Mouse (Mus musculus) liver, embryonic 13.5 days (tissue): ENCODE measurements around the gene Mpped2. TPM values are rescaled to one million over a fixed set of nuclear protein-coding genes. Genes with fewer than 3 reads are reported as not detected.

Experiments
- ATAC-seq: fragments of 200-750 bp; cut with Nextera tagmentation; 2 replicates; pipeline ENCODE4 v1.8.0; 2017; ENCODE audit warnings: low read depth, mild to moderate bottlenecking, moderate number of reproducible peaks, moderate library complexity
- DNase-seq: peaks from one replicate; pipeline ENCODE4 v3.0.0; 2022
- H3K27ac ChIP-seq: fragments of 300-500 bp; sonication (generic); 2 replicates; pipeline ENCODE4 v1.5.1; 2015; ENCODE audit warnings: moderate library complexity, mild to moderate bottlenecking, inconsistent platforms
- H3K27me3 ChIP-seq: fragments of 300-500 bp; sonication (generic); 2 replicates; pipeline ENCODE4 v1.6.1; 2015; ENCODE audit warnings: mild to moderate bottlenecking, inconsistent platforms
- H3K36me3 ChIP-seq: fragments of 300-500 bp; sonication (generic); 2 replicates; pipeline ENCODE4 v1.6.1; 2015; ENCODE audit warnings: mild to moderate bottlenecking, inconsistent platforms
- H3K4me1 ChIP-seq: fragments of 300-500 bp; sonication (generic); replicated peaks from 2 replicates; pipeline ENCODE4 v1.6.1; 2015; ENCODE audit warnings: inconsistent platforms
- H3K4me2 ChIP-seq: fragments of 300-500 bp; sonication (generic); 2 replicates; pipeline ENCODE4 v1.6.1; 2015; ENCODE audit warnings: inconsistent platforms, mild to moderate bottlenecking, moderate library complexity
- H3K4me3 ChIP-seq: fragments of 300-500 bp; sonication (generic); replicated peaks from 2 replicates; pipeline ENCODE4 v1.5.1; 2015; ENCODE audit warnings: mild to moderate bottlenecking, inconsistent platforms
- H3K9ac ChIP-seq: fragments of 300-500 bp; sonication (generic); 2 replicates; pipeline ENCODE4 v1.6.1; 2015; ENCODE audit warnings: mild to moderate bottlenecking, inconsistent platforms
- H3K9me3 ChIP-seq: fragments of 300-500 bp; sonication (generic); replicated peaks from 2 replicates; pipeline ENCODE4 v1.6.1; 2016; ENCODE audit warnings: inconsistent platforms
- WGBS: fragments of 180-500 bp; shearing (Covaris S2); methylation state at CpG from one replicate; pipeline ENCODE4 v1.1.7; 2015; ENCODE audit not compliant: insufficient replicate concordance; 5-methylcytosine and 5-hydroxymethylcytosine counted together
- polyA plus RNA-seq: library from polyadenylated mRNA; unstranded; fragments of >200 nt; fragmentation: Nextera tagmentation; extraction: Ambion mirVana; gene quantifications from 2 replicates; pipeline ENCODE4 v1.2.1, GENCODE M21; 2015

Gene Mpped2
- polyA plus RNA-seq, 1 experiment from 2014 or later: 3.4 TPM

DNA sequence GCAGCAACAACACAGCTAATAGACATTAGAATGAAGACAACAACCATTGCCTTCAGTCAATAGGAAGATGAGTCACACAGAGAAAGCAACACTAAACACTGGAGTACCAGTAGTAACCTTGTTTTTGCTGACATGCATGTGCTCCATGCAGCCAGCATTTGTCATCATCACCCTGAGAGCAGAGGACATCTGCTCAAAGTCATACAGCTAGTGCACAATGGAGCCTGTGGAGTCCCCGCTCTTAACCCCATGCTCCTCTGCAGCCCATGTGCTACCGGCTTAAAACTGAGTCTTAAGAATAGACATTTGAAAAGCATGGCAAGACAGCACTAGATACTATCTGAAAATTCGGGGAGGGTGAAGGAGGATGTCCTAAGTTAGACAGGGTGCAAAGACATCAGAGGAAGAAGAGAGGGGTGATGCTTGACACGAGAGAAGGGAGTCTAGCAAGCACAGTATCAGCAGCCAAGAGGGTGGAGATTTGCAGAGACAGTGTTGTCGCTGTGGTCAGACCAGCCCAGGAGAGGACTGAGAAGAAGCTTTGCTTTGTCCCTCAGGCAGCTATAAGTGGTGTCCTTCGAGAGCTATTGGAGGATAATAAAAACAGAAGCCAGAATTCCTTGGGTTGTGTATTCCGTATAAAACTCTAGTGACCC lies 85.9 kb downstream of the Mpped2 start:
- DNase-seq (no peak), ATAC-seq (no peak)
- H3K27ac ChIP-seq: no peak overlapping the region
- no peak overlapping the region for H3K4me3 ChIP-seq
- no peaks in the 10 kb centered on the region for H3K27me3 ChIP-seq
- no peaks in the 10 kb centered on the region for H3K4me1 ChIP-seq
- H3K9ac ChIP-seq: no peak overlapping the region
- no peak overlapping the region for H3K4me2 ChIP-seq
- 61% methylated on average over 7 of the region's 7 CpGs for WGBS
- no peaks in the 10 kb centered on the region for H3K9me3 ChIP-seq
- no peaks in the 10 kb centered on the region for H3K36me3 ChIP-seq

DNA sequence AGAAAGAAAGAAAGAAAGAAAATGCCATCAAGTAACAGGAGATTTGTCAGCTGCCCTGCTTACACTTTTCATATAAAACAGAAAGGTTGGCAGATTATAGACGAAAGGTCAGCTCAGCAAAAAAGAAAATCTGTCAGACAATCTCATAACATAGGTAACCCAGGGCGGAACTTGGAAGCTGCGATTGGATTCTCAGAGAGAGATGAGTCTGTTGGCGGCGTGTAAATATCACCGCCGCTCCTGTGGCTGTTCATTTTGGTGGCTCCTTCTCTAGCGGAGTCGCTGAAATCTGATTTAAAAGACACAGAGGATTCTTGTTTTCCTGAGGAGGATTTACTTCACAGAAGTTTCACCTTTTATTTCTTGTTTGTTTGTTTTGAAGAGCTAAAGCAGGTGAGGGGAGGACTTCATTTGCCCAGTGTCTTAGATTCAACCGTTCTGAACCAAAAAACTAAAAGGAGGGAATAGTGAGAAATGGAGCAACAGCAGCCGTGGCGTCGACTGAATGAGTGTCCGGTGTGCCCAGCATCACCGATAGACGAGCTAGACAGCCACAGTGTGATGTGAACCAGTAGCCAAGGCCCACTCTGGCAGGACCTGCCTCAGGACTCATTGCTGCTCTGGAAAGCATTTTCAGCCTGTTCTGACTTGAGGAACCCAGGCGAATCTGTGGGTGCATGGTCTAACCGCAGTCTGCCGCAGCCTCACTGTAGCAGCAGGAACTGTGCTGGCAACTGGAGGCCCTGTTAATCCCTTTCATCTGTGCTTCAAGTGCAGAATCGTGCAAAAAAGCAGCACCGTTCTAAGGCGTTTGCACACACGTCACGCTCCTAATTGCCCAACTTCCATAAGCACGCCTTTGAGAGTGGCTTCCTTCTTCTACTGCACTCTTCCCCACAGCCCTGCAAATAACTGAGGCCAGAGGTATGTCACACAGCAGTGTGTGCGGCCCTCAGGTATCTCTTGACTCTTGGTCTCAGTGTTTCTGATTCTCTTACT lies 88.4 kb downstream of the Mpped2 start:
- H3K4me1 ChIP-seq: no peaks in the 10 kb centered on the region
- no peaks in the 10 kb centered on the region for H3K9me3 ChIP-seq
- H3K4me3 ChIP-seq: no peak overlapping the region
- H3K4me2 ChIP-seq: no peak overlapping the region
- DNase-seq: no peak
- 77% methylated on average over 26 of the region's 26 CpGs for WGBS
- H3K27me3 ChIP-seq: no peaks in the 10 kb centered on the region
- H3K27ac ChIP-seq: no peak overlapping the region
- no peak overlapping the region for H3K9ac ChIP-seq
- ATAC-seq: no peak
- H3K36me3 ChIP-seq: no peaks in the 10 kb centered on the region

DNA sequence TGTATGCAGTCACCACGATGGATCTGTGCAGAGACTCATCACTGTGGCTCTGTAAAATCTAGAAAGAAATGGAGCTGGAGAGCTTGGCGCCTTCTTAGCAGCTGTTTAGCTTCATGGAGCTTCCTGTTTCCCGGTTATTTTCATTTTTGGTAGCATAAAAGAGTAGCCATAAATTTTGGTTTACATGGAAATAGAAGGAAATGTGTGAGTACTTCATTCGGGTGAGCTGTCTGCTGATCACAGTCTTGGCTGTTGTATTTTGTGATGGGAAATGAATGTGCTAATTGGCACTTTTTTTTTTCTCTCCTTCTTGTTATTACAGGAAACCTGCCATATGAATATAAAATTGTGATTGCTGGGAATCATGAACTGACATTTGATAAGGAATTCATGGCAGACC lies 90.2 kb downstream of the Mpped2 start:
- ATAC-seq (no peak), DNase-seq (no peak)
- Histone ChIP-seq H3K27me3 (no peaks in the 10 kb centered on the region), H3K9ac (no peak overlapping the region), H3K4me2 (no peak overlapping the region), H3K4me3 (no peak overlapping the region), H3K36me3 (no peaks in the 10 kb centered on the region), H3K27ac (no peak overlapping the region), H3K4me1 (no peaks in the 10 kb centered on the region), H3K9me3 (no peaks in the 10 kb centered on the region)
- 65% methylated on average over 4 of the region's 4 CpGs for WGBS

DNA sequence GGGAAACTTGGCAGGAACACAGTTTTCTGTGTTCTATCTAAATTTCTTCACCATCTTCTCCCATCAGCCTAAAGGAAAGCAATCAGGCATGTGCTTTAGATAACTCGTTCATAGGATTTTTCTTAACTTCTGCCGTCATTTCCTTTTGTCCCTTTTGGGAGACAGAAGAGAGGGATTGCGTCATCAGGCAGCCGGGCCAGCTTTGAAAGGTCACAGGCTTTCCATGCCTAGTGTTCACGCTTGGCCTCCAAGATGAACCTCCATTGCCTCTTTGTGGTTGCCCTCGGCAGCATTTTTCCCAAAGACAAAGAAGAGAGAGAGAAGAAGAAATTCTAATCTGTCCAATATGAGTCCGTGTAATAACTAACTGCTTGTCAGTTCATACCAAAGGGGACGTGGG lies 95.0 kb downstream of the Mpped2 start:
- ATAC-seq (no peak), DNase-seq (no peak)
- 48% methylated on average over 8 of the region's 8 CpGs for WGBS
- no peak overlapping the region for H3K27ac ChIP-seq
- peaks cover 16% of the 10 kb centered on the region; the same call in 1 of the 2 replicates for H3K4me1 ChIP-seq
- H3K4me3 ChIP-seq: no peak overlapping the region
- no peaks in the 10 kb centered on the region for H3K36me3 ChIP-seq
- H3K9me3 ChIP-seq: no peaks in the 10 kb centered on the region
- H3K4me2 ChIP-seq: no peak overlapping the region
- H3K27me3 ChIP-seq: no peaks in the 10 kb centered on the region
- H3K9ac ChIP-seq: no peak overlapping the region

DNA sequence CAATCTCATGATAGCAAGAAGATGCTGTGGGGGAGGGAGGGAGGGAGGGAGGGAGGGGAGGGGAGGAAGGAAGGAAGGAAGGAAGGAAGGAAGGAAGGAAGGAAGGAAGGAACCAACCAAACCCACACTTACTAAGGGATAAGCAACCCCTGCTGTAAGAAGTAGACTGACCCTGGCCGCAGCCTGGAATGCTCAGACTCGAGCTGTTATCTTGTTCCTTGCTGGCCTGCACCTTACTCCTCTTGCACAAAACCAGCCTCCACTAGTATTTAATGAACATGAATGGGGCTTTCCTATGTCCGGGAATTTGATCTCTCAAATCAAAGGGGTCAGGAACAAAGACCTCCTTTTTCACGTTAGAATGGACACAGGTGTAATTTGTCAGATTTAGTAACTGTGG lies 95.5 kb downstream of the Mpped2 start:
- H3K27me3 ChIP-seq: no peaks in the 10 kb centered on the region
- H3K4me3 ChIP-seq: no peak overlapping the region
- DNase-seq: no peak
- ATAC-seq: no peak
- 59% methylated on average over 4 of the region's 4 CpGs for WGBS
- H3K27ac ChIP-seq: no peak overlapping the region
- H3K9me3 ChIP-seq: no peaks in the 10 kb centered on the region
- H3K9ac ChIP-seq: no peak overlapping the region
- no peaks in the 10 kb centered on the region for H3K36me3 ChIP-seq
- peaks cover 16% of the 10 kb centered on the region; the same call in 1 of the 2 replicates for H3K4me1 ChIP-seq
- no peak overlapping the region for H3K4me2 ChIP-seq

DNA sequence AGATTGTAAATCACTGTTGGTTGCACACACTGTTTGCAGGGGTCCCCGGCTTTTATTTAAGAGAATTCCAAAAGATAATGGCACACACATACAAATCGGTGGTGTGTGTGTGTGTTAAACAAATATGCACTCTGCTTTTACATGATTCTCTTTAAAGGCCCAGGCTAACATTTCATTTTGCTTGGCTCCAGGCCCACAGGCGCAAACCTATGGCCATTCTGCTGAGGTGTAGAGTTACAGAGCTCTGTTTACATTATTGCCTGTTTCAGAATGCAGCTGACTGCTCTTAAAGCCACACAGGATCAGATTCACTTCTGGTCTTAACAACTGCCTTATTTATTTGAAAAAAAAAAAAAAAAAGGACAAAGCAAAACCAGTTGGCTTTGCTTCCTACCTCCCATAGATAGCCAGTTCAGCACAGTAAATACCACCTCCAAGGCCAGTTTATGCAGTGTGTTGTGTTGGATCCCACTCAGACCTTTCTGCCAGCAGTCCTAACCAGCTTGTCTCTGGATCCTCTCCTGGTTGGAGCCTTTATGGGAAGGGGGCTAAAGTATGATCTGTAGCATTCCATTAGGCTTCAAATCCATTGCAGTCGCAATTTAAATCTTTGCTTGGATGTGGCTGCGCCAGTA lies 96.7 kb downstream of the Mpped2 start:
- Histone ChIP-seq H3K27me3 (no peaks in the 10 kb centered on the region), H3K27ac (no peak overlapping the region), H3K9me3 (no peaks in the 10 kb centered on the region), H3K36me3 (no peaks in the 10 kb centered on the region), H3K4me2 (no peak overlapping the region), H3K4me1 (peaks cover 16% of the 10 kb centered on the region; the same call in 1 of the 2 replicates), H3K4me3 (no peak overlapping the region), H3K9ac (no peak overlapping the region)
- 62% methylated on average over 5 of the region's 5 CpGs for WGBS
- no peak for ATAC-seq
- no peak for DNase-seq

- Histone ChIP-seq H3K4me1 (peaks cover 16% of the 10 kb centered on the region; the same call in 1 of the 2 replicates), H3K36me3 (no peaks in the 10 kb centered on the region), H3K27me3 (no peaks in the 10 kb centered on the region), H3K27ac (no peak overlapping the region), H3K4me2 (no peak overlapping the region), H3K9me3 (no peaks in the 10 kb centered on the region), H3K9ac (no peak overlapping the region), H3K4me3 (no peak overlapping the region)
- DNase-seq (no peak), ATAC-seq (no peak)
- 65% methylated on average over 3 of the region's 3 CpGs for WGBS
These were observed 97.2 kb downstream of the Mpped2 start for GRCm38 (mm10) chr2:106790329-106790701.

- WGBS: 51% methylated on average over 7 of the region's 7 CpGs
- ATAC-seq (no peak), DNase-seq (no peak)
- Histone ChIP-seq H3K4me3 (no peak overlapping the region), H3K4me2 (no peak overlapping the region), H3K4me1 (no peaks in the 10 kb centered on the region), H3K36me3 (no peaks in the 10 kb centered on the region), H3K27me3 (no peaks in the 10 kb centered on the region), H3K9me3 (no peaks in the 10 kb centered on the region), H3K27ac (no peak overlapping the region), H3K9ac (no peak overlapping the region)
These were observed 103.2 kb downstream of the Mpped2 start for GRCm38 (mm10) chr2:106796246-106796645.

DNA sequence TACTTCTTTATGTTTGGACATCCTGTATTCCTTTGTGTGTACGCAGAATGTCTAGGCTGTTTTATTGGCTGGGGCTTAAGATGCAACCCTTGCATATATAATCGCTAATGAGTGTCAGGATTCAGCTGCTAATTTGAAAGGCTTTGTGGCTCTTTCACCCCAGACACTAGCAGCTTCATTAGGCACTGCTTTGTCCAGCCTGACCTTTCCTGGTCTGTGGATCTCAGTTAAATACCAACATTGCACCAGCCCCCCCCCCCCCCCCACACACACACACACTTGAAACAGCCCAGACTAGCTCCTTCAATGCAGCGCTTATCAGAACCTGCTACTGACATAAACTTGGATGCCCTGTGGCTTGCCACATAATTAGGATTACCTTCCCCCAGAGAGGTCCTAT lies 104.8 kb downstream of the Mpped2 start:
- H3K27me3 ChIP-seq: no peaks in the 10 kb centered on the region
- DNase-seq: no peak
- H3K9ac ChIP-seq: no peak overlapping the region
- no peaks in the 10 kb centered on the region for H3K4me1 ChIP-seq
- WGBS: 66% methylated on average over 3 of the region's 3 CpGs
- no peak overlapping the region for H3K4me3 ChIP-seq
- no peaks in the 10 kb centered on the region for H3K9me3 ChIP-seq
- H3K4me2 ChIP-seq: no peak overlapping the region
- no peak overlapping the region for H3K27ac ChIP-seq
- H3K36me3 ChIP-seq: no peaks in the 10 kb centered on the region
- no peak for ATAC-seq

- DNase-seq (no peak), ATAC-seq (no peak)
- Histone ChIP-seq H3K27me3 (no peaks in the 10 kb centered on the region), H3K4me1 (no peaks in the 10 kb centered on the region), H3K36me3 (no peaks in the 10 kb centered on the region), H3K27ac (no peak overlapping the region), H3K9ac (no peak overlapping the region), H3K4me2 (no peak overlapping the region), H3K4me3 (no peak overlapping the region), H3K9me3 (no peaks in the 10 kb centered on the region)
- 38% methylated on average over 4 of the region's 4 CpGs for WGBS
These were observed 105.8 kb downstream of the Mpped2 start for GRCm38 (mm10) chr2:106798824-106799223.

DNA sequence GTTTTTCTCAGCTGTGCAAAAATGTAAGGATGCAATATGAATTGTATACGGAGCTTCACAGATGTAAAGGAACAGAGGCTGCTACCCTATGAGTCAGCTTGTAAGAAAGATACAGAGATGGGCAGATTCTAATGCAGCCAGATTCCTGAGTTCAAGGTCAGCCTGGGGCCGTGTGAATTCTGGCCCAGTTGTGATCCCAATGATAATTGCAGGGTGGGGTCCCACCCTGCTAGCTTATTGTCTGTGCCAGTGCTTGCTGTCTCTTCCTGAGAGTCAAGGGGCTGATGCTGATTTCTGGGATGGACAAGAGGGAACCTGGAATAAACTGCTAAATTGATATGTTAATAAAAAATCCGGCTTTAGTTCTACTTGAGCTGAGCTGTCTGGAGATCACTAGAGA lies 122.8 kb downstream of the Mpped2 start:
- DNase-seq (no peak), ATAC-seq (no peak)
- WGBS: 55% methylated on average over 3 of the region's 3 CpGs
- Histone ChIP-seq H3K36me3 (no peaks in the 10 kb centered on the region), H3K9ac (no peak overlapping the region), H3K4me1 (no peaks in the 10 kb centered on the region), H3K27me3 (no peaks in the 10 kb centered on the region), H3K9me3 (no peaks in the 10 kb centered on the region), H3K4me3 (no peak overlapping the region), H3K27ac (no peak overlapping the region), H3K4me2 (no peak overlapping the region)
